Mouse (Mus musculus) liver, embryonic 15.5 days (tissue): ENCODE measurements at regions not wholly inside any gene's neighbourhood (a gene's known extent, or its start where the extent isn't known, plus 50 kb on each side); places are given as distances from the start of the nearest gene placed in this dataset.

Experiments used
- ATAC-seq: fragments of 200-750 bp; cut with Nextera tagmentation; 2 replicates; pipeline ENCODE4 v1.8.0; 2017; ENCODE audit warnings: moderate number of reproducible peaks, mild to moderate bottlenecking, moderate library complexity; ENCODE audit not compliant: insufficient read depth
- H3K27ac ChIP-seq: fragments of 300-500 bp; sonication (generic); replicated peaks from 2 replicates; pipeline ENCODE4 v1.5.1; 2015; ENCODE audit warnings: mild to moderate bottlenecking, inconsistent platforms
- H3K27me3 ChIP-seq: fragments of 300-500 bp; sonication (generic); 2 replicates; pipeline ENCODE4 v1.6.1; 2015; ENCODE audit warnings: mild to moderate bottlenecking, inconsistent platforms
- H3K36me3 ChIP-seq: fragments of 300-500 bp; sonication (generic); replicated peaks from 2 replicates; pipeline ENCODE4 v1.6.1; 2015; ENCODE audit warnings: moderate library complexity, mild to moderate bottlenecking, inconsistent platforms
- H3K4me1 ChIP-seq: fragments of 300-500 bp; sonication (generic); replicated peaks from 2 replicates; pipeline ENCODE4 v1.6.1; 2015; ENCODE audit warnings: inconsistent platforms
- H3K4me2 ChIP-seq: fragments of 300-500 bp; sonication (generic); 2 replicates; pipeline ENCODE4 v1.6.1; 2015; ENCODE audit warnings: moderate library complexity, mild to moderate bottlenecking, inconsistent platforms
- H3K4me3 ChIP-seq: fragments of 300-500 bp; sonication (generic); replicated peaks from 2 replicates; pipeline ENCODE4 v1.5.1; 2015; ENCODE audit warnings: mild to moderate bottlenecking, inconsistent platforms
- H3K9ac ChIP-seq: fragments of 300-500 bp; sonication (generic); 2 replicates; pipeline ENCODE4 v1.6.1; 2015; ENCODE audit warnings: moderate library complexity, mild to moderate bottlenecking, inconsistent platforms
- H3K9me3 ChIP-seq: fragments of 300-500 bp; sonication (generic); replicated peaks from 2 replicates; pipeline ENCODE4 v1.6.1; 2016; ENCODE audit warnings: inconsistent platforms
- WGBS: fragments of 180-500 bp; shearing (Covaris S2); methylation state at CpG from one replicate; pipeline ENCODE4 v1.1.7; 2015; ENCODE audit warnings: mixed read lengths; ENCODE audit not compliant: insufficient replicate concordance; 5-methylcytosine and 5-hydroxymethylcytosine counted together

DNA sequence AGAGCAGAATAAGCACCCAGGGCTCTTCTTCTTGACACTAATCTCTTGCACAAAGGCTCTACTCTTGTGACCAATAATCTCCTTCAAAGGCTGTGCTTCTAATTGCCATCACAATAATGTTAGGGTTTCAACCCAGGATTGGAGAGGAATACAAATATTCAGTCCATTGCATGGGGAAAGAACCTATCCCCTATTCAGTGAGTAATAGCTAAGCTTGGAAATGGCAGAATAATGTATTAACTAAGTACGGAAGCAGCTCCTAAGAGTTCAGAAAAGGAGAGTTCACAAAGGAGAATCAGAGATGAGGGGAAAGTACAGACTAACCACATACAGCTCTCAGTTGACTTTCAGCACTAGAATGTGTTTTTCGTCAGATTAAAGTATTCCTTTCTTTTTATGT, 544.3 kb downstream of the Nfib start:
- no peaks in the 10 kb centered on the region for H3K4me1 ChIP-seq
- WGBS = 59% methylated on average over 2 of the region's 2 CpGs
- no peak for ATAC-seq
- no peaks in the 10 kb centered on the region for H3K36me3 ChIP-seq
- no peaks in the 10 kb centered on the region for H3K27me3 ChIP-seq
- H3K9ac ChIP-seq = no peak overlapping the region
- no peak overlapping the region for H3K4me3 ChIP-seq
- no peak overlapping the region for H3K27ac ChIP-seq
- H3K9me3 ChIP-seq = no peaks in the 10 kb centered on the region
- no peak overlapping the region for H3K4me2 ChIP-seq

DNA sequence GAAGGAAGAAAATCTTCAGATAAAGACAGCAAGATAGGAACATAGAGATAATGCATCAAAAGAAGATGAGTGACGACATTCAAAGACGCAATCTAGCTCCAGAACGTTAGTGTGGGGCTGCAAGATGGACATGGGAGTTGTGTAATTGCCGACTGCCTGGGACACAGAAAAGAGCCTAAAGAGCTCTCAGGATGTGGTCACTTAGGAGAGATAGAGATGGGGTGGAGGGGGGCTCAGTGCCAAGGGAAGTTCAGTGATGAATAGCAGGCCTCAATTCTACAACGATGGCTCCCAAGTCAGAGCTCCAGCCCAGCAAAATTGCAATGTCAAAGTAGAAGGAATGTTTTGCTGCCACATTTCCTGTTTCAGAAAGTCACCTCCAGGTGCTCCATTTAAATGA, 545.3 kb downstream of the Nfib start:
- ATAC-seq = no peak
- 34% methylated on average over 5 of the region's 5 CpGs for WGBS

DNA sequence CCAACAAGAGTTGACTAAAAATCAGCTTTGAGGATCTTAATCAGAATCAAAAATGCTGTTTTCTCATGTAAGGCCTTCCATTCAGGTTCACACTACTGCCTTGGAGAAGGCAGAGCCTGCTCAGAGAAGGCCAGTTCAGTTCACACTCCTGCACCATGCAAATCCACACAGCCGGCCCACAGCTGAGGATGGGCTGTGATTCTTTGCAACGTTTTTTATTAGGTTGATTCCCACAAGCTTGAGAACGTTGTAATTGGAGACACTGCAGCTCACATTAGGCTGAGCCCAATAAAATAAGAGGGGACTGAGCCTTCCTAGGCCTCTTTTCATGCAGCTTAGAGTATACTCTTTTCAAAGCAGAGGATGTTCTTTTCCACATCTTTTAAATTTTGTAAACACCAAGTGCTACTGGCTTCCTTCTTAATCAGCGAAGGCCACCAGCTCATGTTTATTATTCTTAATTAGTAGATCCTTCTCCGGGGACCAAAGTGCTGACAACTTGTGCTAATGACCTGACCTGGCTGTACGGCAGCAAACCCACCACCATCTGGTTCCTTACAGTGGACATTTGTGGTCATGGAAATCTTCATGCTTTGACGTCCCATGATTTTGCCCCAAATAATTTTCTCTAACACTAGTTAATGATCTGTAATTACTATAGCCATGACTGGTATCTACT, 549.8 kb downstream of the Nfib start:
- 46% methylated on average over 7 of the region's 7 CpGs for WGBS
- no peaks in the 10 kb centered on the region for H3K4me1 ChIP-seq
- no peak overlapping the region for H3K27ac ChIP-seq
- H3K4me3 ChIP-seq = no peak overlapping the region
- no peaks in the 10 kb centered on the region for H3K36me3 ChIP-seq
- no peaks in the 10 kb centered on the region for H3K27me3 ChIP-seq
- no peak overlapping the region for H3K4me2 ChIP-seq
- no peaks in the 10 kb centered on the region for H3K9me3 ChIP-seq
- no peak overlapping the region for H3K9ac ChIP-seq
- no peak for ATAC-seq

More for the DNA sequence above, 545.3 kb downstream of the Nfib start:
- no peaks in the 10 kb centered on the region for H3K36me3 ChIP-seq
- H3K4me3 ChIP-seq = no peak overlapping the region
- H3K4me2 ChIP-seq = no peak overlapping the region
- H3K27ac ChIP-seq = no peak overlapping the region
- H3K9me3 ChIP-seq = no peaks in the 10 kb centered on the region
- H3K9ac ChIP-seq = no peak overlapping the region
- no peaks in the 10 kb centered on the region for H3K4me1 ChIP-seq
- no peaks in the 10 kb centered on the region for H3K27me3 ChIP-seq

DNA sequence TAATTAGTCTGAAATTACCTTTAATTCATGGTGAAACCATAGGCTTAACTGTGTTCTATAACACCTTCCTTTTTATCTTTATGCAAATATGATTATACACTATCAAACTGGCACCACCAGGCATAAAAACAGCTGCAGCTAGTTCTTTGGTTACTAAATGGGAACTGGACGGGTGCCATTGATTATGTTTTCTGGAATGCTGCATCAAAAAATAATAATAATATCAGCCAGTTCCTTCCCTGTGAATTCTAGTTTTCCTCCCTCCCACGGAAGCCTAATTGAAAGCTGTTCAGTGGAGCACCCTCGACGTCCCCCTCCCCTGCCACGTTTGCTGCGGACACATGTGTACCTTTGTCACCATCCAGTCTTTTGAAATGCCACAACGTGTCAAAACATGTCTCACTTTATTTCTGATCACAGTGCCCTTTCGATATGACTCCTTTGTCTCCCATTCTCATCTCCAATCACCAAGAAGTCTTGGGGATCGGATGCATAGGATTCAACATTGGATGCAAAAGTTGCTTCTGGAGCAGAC, 551.5 kb downstream of the Nfib start:
- no peak overlapping the region for H3K4me3 ChIP-seq
- H3K9ac ChIP-seq = no peak overlapping the region
- no peaks in the 10 kb centered on the region for H3K36me3 ChIP-seq
- ATAC-seq = no peak
- H3K27me3 ChIP-seq = no peaks in the 10 kb centered on the region
- H3K9me3 ChIP-seq = no peaks in the 10 kb centered on the region
- WGBS = 62% methylated on average over 9 of the region's 9 CpGs
- no peak overlapping the region for H3K4me2 ChIP-seq
- no peak overlapping the region for H3K27ac ChIP-seq
- H3K4me1 ChIP-seq = no peaks in the 10 kb centered on the region

DNA sequence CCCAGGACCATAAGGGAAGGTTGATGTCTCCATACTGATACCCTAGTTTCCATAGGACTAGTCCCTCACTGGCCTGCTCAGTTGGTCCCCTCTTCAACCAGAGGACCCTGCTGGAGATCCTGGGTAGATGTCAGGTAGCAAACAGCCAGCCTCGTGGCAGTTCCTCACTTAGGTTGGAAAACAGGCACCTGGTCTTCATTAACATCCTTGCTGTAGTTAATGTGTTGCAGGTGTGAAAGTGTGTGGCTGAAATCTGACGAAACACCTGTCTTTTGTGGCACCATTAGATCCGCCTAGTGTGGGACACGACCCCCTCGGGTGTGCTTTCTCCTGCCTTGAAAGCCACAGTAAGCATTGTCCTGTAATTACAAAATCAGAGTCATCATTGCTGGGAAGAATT, 551.9 kb downstream of the Nfib start:
- 57% methylated on average over 5 of the region's 5 CpGs for WGBS
- no peak for ATAC-seq

DNA sequence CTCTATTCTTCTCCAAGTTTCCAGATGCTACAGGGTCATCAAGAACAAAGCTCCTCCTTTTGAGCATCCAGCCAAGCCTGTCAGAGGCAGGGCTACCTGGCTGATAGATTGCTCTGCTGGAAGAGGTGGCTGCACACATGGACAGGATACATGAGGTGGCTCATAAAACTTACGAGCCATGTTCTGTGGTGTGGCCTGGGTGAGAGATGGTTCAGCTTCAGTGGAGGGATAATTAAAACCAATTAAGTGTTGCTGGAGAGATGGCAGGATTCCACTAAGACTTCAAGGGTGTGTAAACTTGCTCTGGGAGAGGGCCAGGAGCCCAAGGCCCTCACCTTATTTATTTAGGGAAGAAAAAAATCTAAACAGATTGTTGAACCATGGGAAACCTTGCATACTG, 555.6 kb downstream of the Nfib start:
- no peaks in the 10 kb centered on the region for H3K36me3 ChIP-seq
- no peak overlapping the region for H3K4me2 ChIP-seq
- no peaks in the 10 kb centered on the region for H3K27me3 ChIP-seq
- no peaks in the 10 kb centered on the region for H3K9me3 ChIP-seq
- H3K4me3 ChIP-seq = no peak overlapping the region
- 57% methylated on average over 1 of the region's 1 CpGs for WGBS
- no peak overlapping the region for H3K9ac ChIP-seq
- no peaks in the 10 kb centered on the region for H3K4me1 ChIP-seq
- no peak for ATAC-seq
- no peak overlapping the region for H3K27ac ChIP-seq

More for the DNA sequence above, 551.9 kb downstream of the Nfib start:
- Histone ChIP-seq H3K27me3 (no peaks in the 10 kb centered on the region), H3K4me1 (no peaks in the 10 kb centered on the region), H3K27ac (no peak overlapping the region), H3K9me3 (no peaks in the 10 kb centered on the region), H3K4me2 (no peak overlapping the region), H3K4me3 (no peak overlapping the region), H3K9ac (no peak overlapping the region), H3K36me3 (no peaks in the 10 kb centered on the region)

DNA sequence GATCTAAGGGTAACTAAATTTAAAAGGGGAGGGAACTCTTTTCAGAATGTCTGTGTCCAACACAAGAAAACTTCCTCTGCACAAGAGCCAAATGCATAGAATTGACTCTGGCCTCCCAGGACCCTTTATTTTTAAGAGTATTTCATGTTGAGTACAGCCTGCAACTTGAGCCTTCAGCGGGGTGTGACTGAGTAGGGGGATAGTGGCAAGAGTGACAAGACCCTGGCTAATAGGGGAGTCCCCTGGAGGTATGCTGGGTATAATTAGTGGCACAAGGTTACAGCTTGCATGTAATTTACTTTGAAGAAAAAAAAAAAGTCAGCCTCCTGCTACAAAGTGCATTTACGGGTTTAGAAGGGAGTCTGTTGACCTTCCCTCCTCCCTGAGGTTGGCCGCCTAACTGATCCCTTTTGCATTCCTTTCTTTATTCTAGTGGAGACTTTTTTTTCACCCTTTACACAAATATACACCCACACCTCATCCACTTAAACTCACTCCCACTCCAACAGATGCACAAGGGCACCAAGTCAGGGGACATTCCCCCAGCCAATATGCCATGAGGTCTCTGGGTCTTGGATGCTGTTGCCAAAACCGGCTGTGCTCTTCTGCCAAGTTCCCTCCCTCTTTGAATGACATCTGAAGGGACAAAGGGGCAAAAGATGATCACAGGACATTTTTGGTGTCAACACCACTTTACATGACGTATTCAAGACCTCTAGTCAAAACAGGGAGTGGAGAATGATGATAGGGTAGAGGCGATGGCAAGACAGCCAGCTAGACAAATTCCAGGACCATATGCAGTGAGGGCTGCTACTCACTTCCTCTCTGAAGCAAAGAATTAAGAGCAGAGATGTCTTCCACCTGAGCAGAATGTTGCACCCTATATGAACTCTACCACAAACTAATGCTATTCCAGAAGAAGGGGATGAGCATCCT, 557.2 kb downstream of the Nfib start:
- Histone ChIP-seq H3K9me3 (no peaks in the 10 kb centered on the region), H3K27me3 (no peaks in the 10 kb centered on the region), H3K4me3 (no peak overlapping the region), H3K9ac (no peak overlapping the region), H3K27ac (no peak overlapping the region), H3K36me3 (no peaks in the 10 kb centered on the region), H3K4me2 (no peak overlapping the region), H3K4me1 (no peaks in the 10 kb centered on the region)
- no peak for ATAC-seq
- whole genome bisulfite sequencing = 54% methylated on average over 6 of the region's 6 CpGs

DNA sequence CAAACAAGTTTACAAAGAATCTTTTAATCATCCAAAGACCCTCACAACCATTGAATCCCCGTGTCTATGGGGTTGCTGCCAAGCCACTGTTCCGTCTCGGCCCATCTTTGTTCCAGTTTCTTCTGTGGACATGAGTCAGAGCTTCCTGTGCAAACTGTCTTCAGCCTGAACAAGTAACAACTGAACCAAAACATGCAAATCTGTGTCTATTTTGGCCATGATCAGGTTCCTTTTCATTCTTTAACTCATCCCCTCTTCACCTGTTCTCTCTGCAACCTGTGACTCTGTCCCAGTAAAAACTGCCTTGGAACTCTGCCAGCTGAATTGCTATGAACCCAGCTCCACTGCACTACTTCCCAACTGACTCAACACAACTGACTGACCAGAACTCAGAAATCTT, 563.2 kb downstream of the Nfib start:
- Histone ChIP-seq H3K4me2 (no peak overlapping the region), H3K36me3 (no peaks in the 10 kb centered on the region), H3K9ac (no peak overlapping the region), H3K9me3 (no peaks in the 10 kb centered on the region), H3K27me3 (no peaks in the 10 kb centered on the region), H3K4me3 (no peak overlapping the region), H3K4me1 (no peaks in the 10 kb centered on the region), H3K27ac (no peak overlapping the region)
- no peak for ATAC-seq
- 56% methylated on average over 3 of the region's 3 CpGs for WGBS

DNA sequence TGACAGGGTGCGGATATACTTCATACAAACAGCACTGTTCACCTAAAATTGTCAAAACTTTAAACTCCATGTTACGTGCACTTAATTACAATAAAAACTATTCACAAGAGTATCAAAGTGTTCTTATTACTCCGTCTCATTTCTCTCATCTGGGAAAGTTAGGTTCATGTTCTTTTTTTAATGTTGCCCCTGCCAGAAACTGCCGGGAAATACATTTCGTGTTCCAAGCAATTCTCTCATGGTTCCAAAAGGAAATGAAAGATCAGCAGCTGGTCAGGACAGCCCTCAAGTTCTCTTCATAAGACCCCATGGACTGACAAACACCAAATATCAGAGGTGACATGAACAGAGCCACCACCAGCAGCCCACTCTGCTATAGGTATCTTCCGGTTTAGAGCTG, 565.7 kb downstream of the Nfib start:
- H3K9ac ChIP-seq = no peak overlapping the region
- no peaks in the 10 kb centered on the region for H3K4me1 ChIP-seq
- H3K4me2 ChIP-seq = no peak overlapping the region
- H3K9me3 ChIP-seq = no peaks in the 10 kb centered on the region
- no peak overlapping the region for H3K4me3 ChIP-seq
- 77% methylated on average over 6 of the region's 6 CpGs for WGBS
- no peak overlapping the region for H3K27ac ChIP-seq
- no peaks in the 10 kb centered on the region for H3K36me3 ChIP-seq
- ATAC-seq = no peak
- H3K27me3 ChIP-seq = no peaks in the 10 kb centered on the region

DNA sequence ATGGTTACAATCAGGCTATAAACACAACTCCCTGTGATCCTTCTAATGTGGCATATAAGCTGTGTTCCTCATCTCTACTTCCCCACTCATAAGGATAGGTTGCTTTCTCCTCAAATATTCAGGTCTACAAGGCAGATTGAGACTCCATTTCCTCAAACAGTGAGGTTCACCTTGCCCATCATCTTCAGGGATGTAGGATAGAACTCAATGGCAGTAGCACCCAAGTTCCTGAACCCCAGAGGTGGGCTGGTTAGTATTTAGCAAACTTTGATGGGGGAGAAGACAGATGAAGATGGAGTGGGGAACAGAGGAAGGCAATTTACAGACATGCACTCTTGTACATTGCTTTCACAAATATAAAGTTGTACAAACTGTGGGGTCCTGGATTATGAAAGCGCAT, 566.5 kb downstream of the Nfib start:
- Histone ChIP-seq H3K4me3 (no peak overlapping the region), H3K9me3 (no peaks in the 10 kb centered on the region), H3K9ac (no peak overlapping the region), H3K4me2 (no peak overlapping the region), H3K27ac (no peak overlapping the region), H3K4me1 (no peaks in the 10 kb centered on the region), H3K27me3 (no peaks in the 10 kb centered on the region), H3K36me3 (no peaks in the 10 kb centered on the region)
- no peak for ATAC-seq
- 83% methylated on average over 1 of the region's 1 CpGs for WGBS

DNA sequence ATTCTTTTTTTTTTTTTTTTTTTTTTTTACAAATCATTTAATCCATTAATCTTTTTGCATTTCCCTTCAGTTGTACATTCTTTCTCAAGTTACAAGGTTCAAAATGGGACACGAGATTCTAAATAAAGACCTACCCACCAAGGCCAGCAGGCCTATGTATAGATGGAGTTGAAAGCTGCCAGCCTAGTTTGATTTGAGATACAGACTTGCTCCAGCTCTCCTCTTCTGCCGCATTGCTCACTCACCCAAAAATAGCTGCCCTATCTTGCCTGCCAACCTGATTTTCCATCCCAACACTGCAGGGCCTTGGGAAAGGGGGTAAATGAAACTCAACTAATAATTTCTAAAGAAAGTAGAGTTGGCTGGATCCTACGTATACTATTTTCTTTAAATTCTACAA, 572.7 kb downstream of the Nfib start:
- no peaks in the 10 kb centered on the region for H3K4me1 ChIP-seq
- no peak for ATAC-seq

More for the DNA sequence above, 572.7 kb downstream of the Nfib start:
- no peak overlapping the region for H3K27ac ChIP-seq
- H3K36me3 ChIP-seq = no peaks in the 10 kb centered on the region
- no peak overlapping the region for H3K4me3 ChIP-seq
- H3K27me3 ChIP-seq = no peaks in the 10 kb centered on the region
- 58% methylated on average over 3 of the region's 3 CpGs for WGBS
- H3K9ac ChIP-seq = no peak overlapping the region
- no peaks in the 10 kb centered on the region for H3K9me3 ChIP-seq
- no peak overlapping the region for H3K4me2 ChIP-seq
